Mouse (Mus musculus) right cerebral cortex, postnatal 4 days (tissue): Measurements from ENCODE around the gene Gm10670.
"Not testable (repeated sequence)": the region's sequence is repeated elsewhere in the genome, so short reads cannot be mapped to it uniquely, and the experiment has no call there.

Experiments used
- DNase-seq: peaks from one replicate; pipeline ENCODE4 v3.0.0-alpha.2; 2022

Gene Gm10670

GRCm38 (mm10) chr7:20474825-20475224 is at the start of gene Gm10670:
Gm10670 (minus strand) TSS chr7:20474925.
- DNase-seq: not testable (repeated sequence)

- DNase-seq: not testable (repeated sequence)
Observed at GRCm38 (mm10) chr7:20510434-20510833, 35.7 kb upstream of the Gm10670 start, which contains the start of gene Vmn1r103. Vmn1r103 (minus strand) TSS chr7:20510534.

GRCm38 (mm10) chr7:20442493-20442892 is 32.2 kb downstream of the Gm10670 start, which contains the start of gene Vmn1r101:
Vmn1r101 (minus strand) TSS chr7:20442593.
- not testable (repeated sequence) for DNase-seq
